Mouse (Mus musculus) liver, embryonic 14.5 days (tissue): ENCODE results near the gene Rapgef1.

Experiments
- CTCF ChIP-seq: IDR thresholded peaks from 2 replicates; pipeline ENCODE4 v1.5.1; 2016; ENCODE audit warnings: antibody characterized with exemption, low read depth, control low read depth
- EP300 ChIP-seq: IDR thresholded peaks from 2 replicates; pipeline ENCODE4 v1.6.1; 2016; ENCODE audit warnings: antibody characterized with exemption, low read depth

DNA sequence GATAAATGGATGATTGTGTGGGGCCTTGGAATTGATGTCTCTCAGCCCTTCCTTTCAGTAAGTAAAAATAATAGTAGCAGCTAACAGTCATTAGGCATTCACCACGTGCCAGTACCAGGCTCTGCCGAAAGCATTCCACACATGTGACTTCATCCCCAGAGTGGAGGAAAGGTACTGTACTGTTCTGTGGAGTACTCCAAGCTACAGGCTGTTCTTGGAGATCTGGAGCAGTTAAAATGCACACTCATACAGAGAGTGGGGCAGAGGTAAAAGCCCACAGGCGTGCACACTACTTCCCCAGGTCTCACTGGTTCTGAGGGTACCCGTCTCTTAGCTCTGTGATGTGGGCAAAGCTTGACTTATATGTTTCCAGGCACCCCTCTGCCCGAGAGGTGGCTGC is 8.7 kb downstream of the Rapgef1 start:
- TF ChIP-seq CTCF (no peak), EP300 (no peak)
